Mouse (Mus musculus) cerebellum, adult 2 months (tissue): ENCODE measurements around the gene Pgpep1l.

Experiments
- CTCF ChIP-seq: fragments of 200-500 bp; IDR thresholded peaks from 2 replicates; pipeline ENCODE4 v1.5.1; 2011; ENCODE audit warnings: low read depth, mild to moderate bottlenecking, control low read depth, low read length, moderate library complexity, borderline replicate concordance; ENCODE audit not compliant: insufficient read depth
- POLR2A ChIP-seq: fragments of 200-500 bp; IDR thresholded peaks from 2 replicates; pipeline ENCODE4 v1.6.1; 2011; ENCODE audit warnings: low read length, control low read depth, borderline replicate concordance; ENCODE audit not compliant: insufficient read depth

DNA sequence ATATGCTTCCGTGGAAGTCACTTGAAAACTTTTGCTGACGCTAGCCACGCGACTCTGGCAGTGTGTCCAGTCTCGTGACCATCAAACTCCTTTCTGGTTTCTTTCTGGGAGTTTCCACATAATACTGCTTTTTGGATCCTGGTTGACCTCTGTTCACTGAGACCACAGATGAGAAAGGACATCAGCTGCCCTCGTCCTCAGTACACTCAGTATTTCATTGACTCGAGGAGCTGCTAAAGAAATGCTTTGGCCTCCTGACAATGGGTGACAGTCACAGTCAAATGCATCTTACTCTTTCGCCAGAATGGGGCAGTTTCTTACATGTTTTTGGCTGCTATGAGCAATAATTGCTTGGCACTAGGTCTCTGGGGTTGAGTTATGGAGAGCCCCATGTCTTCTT is 17.8 kb downstream of the Pgpep1l start:
- TF ChIP-seq CTCF (no peak), POLR2A (no peak)
